Mouse (Mus musculus) left cerebral cortex, postnatal 36 days (tissue): ENCODE data around the gene Mapkapk2. TPM values are rescaled to one million over a fixed set of nuclear protein-coding genes. Genes with fewer than 3 reads are reported as not detected.

ENCODE experiments used
- DNase-seq, 2 experiments: peaks; one replicate each; pipeline ENCODE4 v3.0.0; 2021 to 2022; ENCODE audit warnings: low spot score in 2 of 2, mixed read lengths in 1 of 2
- intact Hi-C: fragments of 180-260 bp; cut with DNase I; formaldehyde crosslinking; loops from one replicate; pipeline ENCODE4 v1.15.1; 2025
- total RNA-seq, 2 experiments: library from RNA; stranded (reverse); gene quantifications; 2 replicates each; pipeline ENCODE4 v1.2.3; 2021

Gene Mapkapk2
- total RNA-seq, 2 experiments from 2014 or later: 26.3 to 30.7 TPM

- intact Hi-C loops: loop anchor here (1.0 to 5.0 kb wide), 4 partner anchors 22 to 146 kb away; partner anchors contain the start of gene Dyrk3
- DNase-seq: peak; percentile 83 to 84
Observed at GRCm38 (mm10) chr1:131116430-131117011, 18.9 kb upstream of the Mapkapk2 start.

- DNase-seq: peak; percentile 60 to 66
Observed at GRCm38 (mm10) chr1:131115932-131116331, 18.3 kb upstream of the Mapkapk2 start.

GRCm38 (mm10) chr1:131112576-131112975, 14.9 kb upstream of the Mapkapk2 start:
- intact Hi-C loops: no loop called here
- no peak for DNase-seq

More at GRCm38 (mm10) chr1:131115932-131116331, 18.3 kb upstream of the Mapkapk2 start:
- intact Hi-C loops: loop anchor here (1.0 to 5.0 kb wide), 4 partner anchors 23 to 146 kb away; partner anchors contain the start of gene Dyrk3

- intact Hi-C loops: no loop called here
- no peak for DNase-seq
Observed at GRCm38 (mm10) chr1:131110525-131111106, 13.0 kb upstream of the Mapkapk2 start.

GRCm38 (mm10) chr1:131107575-131108308, 10.1 kb upstream of the Mapkapk2 start:
- intact Hi-C loops: no loop called here
- no peak for DNase-seq

- intact Hi-C loops: no loop called here
- DNase-seq: no peak
Observed at GRCm38 (mm10) chr1:131103776-131104424, 6.3 kb upstream of the Mapkapk2 start.

GRCm38 (mm10) chr1:131100808-131101207, 3.2 kb upstream of the Mapkapk2 start:
- intact Hi-C loops: no loop called here
- DNase-seq: no peak

GRCm38 (mm10) chr1:131096803-131097699, 575 bp downstream of the Mapkapk2 start:
- intact Hi-C loops: loop anchor here (5.0 kb wide), 1 partner anchor 35 kb away; no protein-coding TSS in a partner anchor
- peak; percentile 46 to 62 for DNase-seq

GRCm38 (mm10) chr1:131096132-131096695, 1.4 kb downstream of the Mapkapk2 start:
- intact Hi-C loops: loop anchor here (5.0 kb wide), 1 partner anchor 34 kb away; no protein-coding TSS in a partner anchor
- DNase-seq: no peak

GRCm38 (mm10) chr1:131095574-131095973, 2.1 kb downstream of the Mapkapk2 start:
- DNase-seq: no peak
- intact Hi-C loops: loop anchor here (5.0 kb wide), 1 partner anchor 33 kb away; no protein-coding TSS in a partner anchor

GRCm38 (mm10) chr1:131093889-131094288, 3.7 kb downstream of the Mapkapk2 start:
- intact Hi-C loops: no loop called here
- DNase-seq: no peak

- DNase-seq: no peak
- intact Hi-C loops: no loop called here
Observed at GRCm38 (mm10) chr1:131092846-131093245, 4.8 kb downstream of the Mapkapk2 start.

GRCm38 (mm10) chr1:131092173-131092572, 5.5 kb downstream of the Mapkapk2 start:
- intact Hi-C loops: no loop called here
- DNase-seq: no peak

- DNase-seq: no peak
- intact Hi-C loops: no loop called here
Observed at GRCm38 (mm10) chr1:131091481-131091880, 6.1 kb downstream of the Mapkapk2 start.

GRCm38 (mm10) chr1:131090877-131091276, 6.7 kb downstream of the Mapkapk2 start:
- DNase-seq: no peak
- intact Hi-C loops: no loop called here

- intact Hi-C loops: no loop called here
Observed at GRCm38 (mm10) chr1:131090261-131090660, 7.4 kb downstream of the Mapkapk2 start.

GRCm38 (mm10) chr1:131089525-131090127, 8.0 kb downstream of the Mapkapk2 start:
- no peak for DNase-seq
- intact Hi-C loops: no loop called here

More at GRCm38 (mm10) chr1:131090261-131090660, 7.4 kb downstream of the Mapkapk2 start:
- no peak for DNase-seq

- intact Hi-C loops: no loop called here
- no peak for DNase-seq
Observed at GRCm38 (mm10) chr1:131088547-131088946, 9.1 kb downstream of the Mapkapk2 start.
